Mouse (Mus musculus) heart, adult 2 months (tissue): ENCODE measurements around the gene Srsf2.

ENCODE experiments used
- CTCF ChIP-seq: fragments of 200-600 bp; IDR thresholded peaks from 2 replicates; pipeline ENCODE4 v1.8.1; 2022; ENCODE audit warnings: antibody characterized with exemption, mild to moderate bottlenecking, moderate library complexity
- EP300 ChIP-seq: fragments of 200-500 bp; IDR thresholded peaks from 2 replicates; pipeline ENCODE4 v1.6.1; 2011; ENCODE audit warnings: low read depth, low read length, control low read depth; ENCODE audit not compliant: insufficient read depth
- POLR2A ChIP-seq: fragments of 200-500 bp; IDR thresholded peaks from 2 replicates; pipeline ENCODE4 v1.6.1; 2011; ENCODE audit warnings: mild to moderate bottlenecking, low read depth, low read length, control low read depth; ENCODE audit not compliant: insufficient read depth

DNA sequence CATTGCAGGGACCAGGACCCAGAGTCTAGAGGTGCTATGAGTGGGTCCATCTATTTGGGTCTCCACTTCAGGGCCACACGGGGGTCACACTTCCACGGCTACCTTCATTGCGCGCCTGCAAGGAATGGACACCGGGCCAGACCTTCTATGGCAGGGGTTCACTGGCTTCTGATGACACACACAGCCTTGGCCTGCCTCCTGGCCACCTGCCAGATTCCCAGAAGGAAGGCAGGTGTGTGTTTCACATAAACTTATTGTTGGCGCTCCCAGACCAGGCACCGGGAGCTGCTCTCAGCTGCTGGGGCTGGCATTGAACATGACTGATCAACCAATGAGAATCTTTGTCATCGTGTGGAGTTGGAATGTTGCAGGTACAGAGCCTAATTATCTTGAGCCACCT, 25.6 kb upstream of the Srsf2 start:
- TF ChIP-seq CTCF (no peak), POLR2A (no peak), EP300 (no peak)
